Mouse (Mus musculus): ENCODE data around the gene Nfib.

- TF ChIP-seq CTCF (IDR thresholded peaks at IDR 0.05; ENCODE audit: control insufficient read depth, insufficient read depth, low read length) = no peak
- TF ChIP-seq POLR2A (IDR thresholded peaks at IDR 0.05; ENCODE audit: borderline replicate concordance, control insufficient read depth, low read depth, low read length) = no peak
Measured at GRCm38 (mm10) chr4:82246290-82246689, 459.3 kb downstream of the Nfib start.

All from bone marrow, adult 2 months (tissue).